Mouse (Mus musculus) retina, embryonic 14.5 days (tissue): Measurements from ENCODE around the gene Cx3cr1.
A peak's percentile ranks its signal among the peaks of the same experiment; 100 is the strongest.

ENCODE experiments used
- DNase-seq: peaks from one replicate; pipeline ENCODE4 v3.0.0-alpha.2; 2015; ENCODE audit warnings: low spot score

Cx3cr1 gene

GRCm38 (mm10) chr9:119975286-119975685 is 94.4 kb downstream of the Cx3cr1 start:
- no peak for DNase-seq

- DNase-seq = no peak
These were observed 95.1 kb downstream of the Cx3cr1 start for GRCm38 (mm10) chr9:119974609-119975008.

GRCm38 (mm10) chr9:119973869-119974520 is 95.7 kb downstream of the Cx3cr1 start:
- no peak for DNase-seq

- DNase-seq = no peak
These were observed 96.4 kb downstream of the Cx3cr1 start for GRCm38 (mm10) chr9:119973281-119973680.

- DNase-seq = no peak
These were observed 97.1 kb downstream of the Cx3cr1 start for GRCm38 (mm10) chr9:119972582-119972981.

GRCm38 (mm10) chr9:119972166-119972565 is 97.5 kb downstream of the Cx3cr1 start:
- DNase-seq = no peak

GRCm38 (mm10) chr9:119970763-119971656 is 98.7 kb downstream of the Cx3cr1 start:
- no peak for DNase-seq

- DNase-seq = peak; percentile 54
These were observed 99.5 kb downstream of the Cx3cr1 start for GRCm38 (mm10) chr9:119970221-119970620.

GRCm38 (mm10) chr9:119969811-119970210 is 99.9 kb downstream of the Cx3cr1 start:
- DNase-seq = no peak

- no peak for DNase-seq
These were observed 103.3 kb downstream of the Cx3cr1 start for GRCm38 (mm10) chr9:119966221-119966910.

- DNase-seq = no peak
These were observed 104.5 kb downstream of the Cx3cr1 start for GRCm38 (mm10) chr9:119965186-119965585.

- no peak for DNase-seq
These were observed 105.5 kb downstream of the Cx3cr1 start for GRCm38 (mm10) chr9:119964206-119964605.

- peak; percentile 80 for DNase-seq
These were observed 106.6 kb downstream of the Cx3cr1 start for GRCm38 (mm10) chr9:119962987-119963667.

- DNase-seq = no peak
These were observed 107.5 kb downstream of the Cx3cr1 start for GRCm38 (mm10) chr9:119962216-119962615.

GRCm38 (mm10) chr9:119958835-119959234 is 110.8 kb downstream of the Cx3cr1 start:
- DNase-seq = no peak

- no peak for DNase-seq
These were observed 118.3 kb downstream of the Cx3cr1 start for GRCm38 (mm10) chr9:119951388-119951787.

- DNase-seq = peak; percentile 24
These were observed 119.2 kb downstream of the Cx3cr1 start for GRCm38 (mm10) chr9:119950434-119950833.

- DNase-seq = no peak
These were observed 120.9 kb downstream of the Cx3cr1 start for GRCm38 (mm10) chr9:119948804-119949203.

GRCm38 (mm10) chr9:119945173-119945900 is 124.3 kb downstream of the Cx3cr1 start:
- peak; percentile 30 for DNase-seq

- no peak for DNase-seq
These were observed 126.4 kb downstream of the Cx3cr1 start for GRCm38 (mm10) chr9:119943326-119943725.

GRCm38 (mm10) chr9:119941861-119942260 is 127.8 kb downstream of the Cx3cr1 start:
- no peak for DNase-seq
